Mouse (Mus musculus) effector memory CD4-positive, alpha-beta T cell, adult 7 months (primary cell): Measurements from ENCODE around the gene Cntfr. TPM values are rescaled to one million over a fixed set of nuclear protein-coding genes. Genes with fewer than 3 reads are reported as not detected.

ENCODE experiments used
- polyA plus RNA-seq: library from polyadenylated mRNA; unstranded; fragments of 100-300 nt; shearing (Covaris generic); gene quantifications from one replicate; pipeline ENCODE4 v1.2.1, GENCODE M21; 2017

Cntfr gene
- polyA plus RNA-seq, result not detected

DNA sequence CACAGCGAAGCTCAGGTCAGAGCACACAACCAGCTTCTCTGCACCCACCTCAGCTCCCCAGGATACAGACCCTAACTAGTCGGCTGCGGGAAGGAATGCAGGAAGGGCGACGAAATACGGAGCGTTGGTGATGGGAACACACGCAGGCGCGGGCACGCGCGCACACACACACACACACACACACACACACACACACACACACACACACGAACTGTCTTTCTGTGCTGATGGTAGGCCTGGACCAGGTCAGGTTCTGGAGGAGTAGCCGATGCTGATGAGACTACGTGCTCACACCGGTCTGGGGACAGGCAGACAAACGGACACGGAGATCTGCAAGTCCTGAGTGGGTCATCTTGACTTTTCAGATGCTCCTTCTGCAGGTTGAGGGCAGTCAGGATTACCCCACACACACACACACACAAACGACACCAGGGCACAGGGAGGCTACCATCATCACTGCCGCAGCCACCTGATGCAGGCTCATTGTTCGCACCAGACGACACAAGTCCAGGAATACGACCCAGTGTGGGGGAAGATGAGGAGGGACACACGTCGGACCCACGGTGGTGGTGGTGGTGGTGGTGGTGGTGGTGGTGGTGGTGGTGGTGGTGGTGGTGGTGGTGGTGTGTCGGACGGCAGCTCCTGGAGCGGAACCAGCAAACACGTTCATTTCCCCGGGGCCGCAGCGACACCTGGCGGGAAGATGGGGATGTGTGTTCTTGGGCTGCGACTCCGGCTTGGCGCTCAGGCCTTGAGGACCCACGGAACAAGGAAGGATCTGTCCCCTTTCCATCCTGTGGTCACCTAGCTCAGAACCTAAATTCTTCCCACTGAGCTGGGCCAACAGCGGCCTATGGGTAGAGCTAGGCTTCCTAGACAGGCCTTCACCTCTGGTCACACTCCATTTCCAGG is at the start of gene Cntfr:
TSS of gene Cntfr (minus strand) at position 160 of the 912 bp plus-strand sequence.

DNA sequence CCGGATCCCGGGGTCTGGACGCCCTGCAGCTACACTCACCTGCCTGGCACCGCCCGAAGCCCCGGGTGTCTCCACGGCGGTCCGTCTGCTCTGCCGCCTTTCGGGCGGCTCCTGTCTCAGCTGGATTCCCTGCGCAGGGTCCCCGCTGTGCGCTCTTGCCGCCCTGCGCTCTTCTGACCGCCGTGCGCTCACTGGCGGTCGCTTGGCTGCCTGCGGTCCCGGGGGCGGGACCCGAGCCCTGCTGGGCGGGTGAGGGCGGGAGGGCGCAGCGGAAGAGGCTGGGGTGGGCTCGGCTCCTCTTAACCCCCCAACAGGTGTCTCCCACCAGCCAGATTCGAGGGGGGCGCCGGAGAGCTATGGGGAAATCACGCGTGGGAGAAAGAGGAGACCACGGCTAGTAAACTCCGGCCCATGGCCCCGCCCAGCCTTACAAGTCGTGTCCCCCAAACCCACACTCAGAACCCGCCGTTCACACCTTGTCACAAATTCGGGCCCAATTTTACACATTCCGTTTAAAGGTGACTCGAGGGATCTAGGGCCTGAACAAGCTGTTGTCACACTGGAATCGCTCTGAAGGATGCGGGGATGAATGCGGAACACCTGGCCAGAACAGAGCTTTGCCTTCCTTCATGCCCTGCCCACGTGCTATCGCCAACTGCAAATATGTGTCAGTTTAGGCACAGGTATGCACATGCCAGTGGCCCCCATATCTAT is 34.3 kb upstream of the Cntfr start, which contains the start of gene Arid3c:
TSS of gene Arid3c (minus strand) at position 91 of the 714 bp plus-strand sequence.

DNA sequence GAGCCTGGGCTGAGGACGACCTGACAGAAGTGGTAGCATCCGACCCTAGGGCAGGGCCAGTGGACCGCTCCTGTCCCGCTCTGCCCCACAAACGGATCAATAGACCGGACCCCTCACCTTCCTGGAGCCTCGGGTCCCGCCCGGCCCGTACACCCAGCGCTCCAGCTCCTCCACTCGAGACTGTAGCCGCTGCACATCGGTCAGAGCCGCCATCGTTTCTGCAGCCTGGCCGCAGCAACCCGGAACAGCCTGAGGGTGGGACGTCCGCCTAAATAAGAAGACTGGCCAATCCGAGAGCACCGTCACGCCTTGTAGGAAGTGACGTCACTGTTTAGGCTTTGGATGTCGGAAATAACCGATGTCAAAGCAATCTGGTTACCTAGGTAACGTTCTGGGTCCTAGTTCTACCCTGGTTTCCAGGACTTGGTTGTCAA is 26.0 kb upstream of the Cntfr start, which contains the start of gene Dctn3:
TSS of gene Dctn3 (minus strand) at position 253 of the 434 bp plus-strand sequence.

DNA sequence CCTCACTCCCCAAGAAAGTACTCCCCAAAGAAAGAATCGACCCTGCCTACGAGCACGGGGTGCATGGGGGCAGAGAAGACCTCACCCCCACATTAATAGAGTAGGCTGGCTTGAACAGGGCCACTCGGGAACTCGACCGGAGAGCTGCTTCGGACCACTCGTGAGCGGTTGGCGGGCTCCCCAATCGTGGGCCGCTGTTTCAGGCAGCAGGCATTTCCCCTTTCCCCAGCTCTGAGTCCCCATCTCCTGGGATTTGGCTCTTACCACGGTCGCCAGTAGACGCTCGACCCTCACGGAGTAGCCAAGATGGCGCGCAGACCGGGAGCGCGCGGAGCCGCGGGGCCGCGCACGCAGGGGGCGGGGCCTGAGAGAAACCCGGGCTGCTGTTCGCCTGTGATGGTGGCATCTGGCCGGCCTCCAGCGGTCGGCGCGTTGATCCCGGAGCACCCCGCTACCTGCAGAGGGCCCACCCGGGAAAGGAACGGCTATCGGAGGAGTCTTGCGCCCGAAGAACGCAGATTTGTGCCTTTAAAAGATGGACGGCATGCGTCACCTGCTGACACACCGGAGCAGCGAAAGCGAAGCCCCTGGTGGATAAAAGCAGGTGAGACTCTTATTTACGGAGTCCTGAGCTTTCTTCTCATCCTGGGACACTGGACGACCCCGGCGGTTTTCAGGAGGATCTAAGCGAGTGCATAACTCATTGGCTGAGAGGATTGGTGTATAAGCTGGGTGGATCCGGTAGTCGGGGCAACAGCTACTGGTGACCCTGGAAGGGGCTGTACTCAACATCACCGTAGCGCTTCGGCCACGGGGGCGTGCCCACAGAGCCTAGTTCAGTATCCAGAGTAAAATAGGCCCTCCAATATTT is 16.5 kb upstream of the Cntfr start, which contains the start of gene Rpp25l:
TSS of gene Rpp25l (minus strand) at position 338 of the 871 bp plus-strand sequence.

DNA sequence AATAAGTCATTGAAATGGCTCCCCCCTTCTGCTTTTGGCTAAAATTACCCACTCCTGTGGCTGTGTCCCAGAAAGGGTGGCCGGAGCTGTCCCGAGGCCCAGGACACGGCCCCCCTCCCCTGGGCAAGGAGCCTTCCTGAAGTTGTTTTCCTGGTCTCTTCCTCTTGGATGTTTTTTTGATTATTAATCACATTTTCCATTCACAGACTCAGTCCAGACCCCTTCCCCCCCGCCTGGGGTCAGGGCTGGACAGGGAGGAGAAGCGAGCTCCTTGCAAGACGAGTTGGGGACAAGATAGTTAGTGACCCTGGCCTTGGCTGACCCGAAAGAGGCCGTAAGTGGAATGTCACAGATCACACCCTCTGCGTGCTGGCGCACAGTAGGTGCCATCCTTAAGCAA is 2.9 kb upstream of the Cntfr start, which contains the start of gene Il11ra1:
TSS of gene Il11ra1 (plus strand) at position 207 of the 400 bp plus-strand sequence.

DNA sequence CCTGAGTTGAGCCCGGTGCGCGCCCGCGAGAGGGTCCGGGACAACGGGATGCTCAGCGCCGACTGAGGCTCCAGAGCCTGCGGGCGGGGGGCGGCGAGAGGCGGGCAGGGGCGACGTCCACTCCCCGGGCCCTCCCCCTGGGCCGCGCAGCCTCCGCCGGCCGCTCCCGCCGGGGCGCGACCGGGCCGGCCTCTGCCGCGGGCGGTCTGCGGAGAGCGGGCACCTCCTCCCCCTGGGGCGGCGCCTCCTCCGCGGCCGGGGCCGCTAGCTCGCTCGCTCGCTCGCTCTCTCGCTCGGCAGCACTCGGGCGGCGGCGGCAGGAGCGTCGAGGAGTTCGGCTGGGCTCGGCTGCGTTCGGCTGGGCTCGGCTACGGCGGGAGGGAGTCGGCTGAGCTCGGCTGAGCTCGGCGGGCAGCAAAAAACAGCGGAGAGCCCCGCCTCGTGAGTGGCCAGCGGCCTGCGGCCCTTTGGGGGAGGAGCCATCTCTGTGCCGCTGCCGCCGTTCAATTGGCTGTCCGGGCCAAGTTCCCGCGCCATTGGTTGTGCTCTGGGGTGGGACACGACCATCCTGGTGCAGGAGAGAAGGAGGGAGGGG is 56.9 kb downstream of the Cntfr start, which contains the start of gene Enho:
TSS of gene Enho (minus strand) at position 412 of the 595 bp plus-strand sequence.

Other genes with a start within 250 kb of the Cntfr start
- 0.69 TPM for gene Kif24, start 232.2 kb downstream of the Cntfr start, polyA plus RNA-seq
- 5.1 TPM for gene Nudt2, start 231.9 kb downstream of the Cntfr start, polyA plus RNA-seq
- 0.48 TPM for gene AI464131, start 194.0 kb downstream of the Cntfr start, polyA plus RNA-seq
- not detected for gene 1110017D15Rik, start 179.8 kb downstream of the Cntfr start, polyA plus RNA-seq
- 5.5 TPM for gene Fam219a, start 127.6 kb downstream of the Cntfr start, polyA plus RNA-seq
- gene Dnaic1, start 127.3 kb downstream of the Cntfr start, polyA plus RNA-seq, result not detected
- gene Enho, start 56.8 kb downstream of the Cntfr start, polyA plus RNA-seq, result 0.80 TPM
- 6.0 TPM for gene Il11ra1, start 2.9 kb upstream of the Cntfr start, polyA plus RNA-seq
- 22.3 TPM for gene Rpp25l, start 16.4 kb upstream of the Cntfr start, polyA plus RNA-seq
- 118 TPM for gene Dctn3, start 26.1 kb upstream of the Cntfr start, polyA plus RNA-seq
- not detected for gene Arid3c, start 34.1 kb upstream of the Cntfr start, polyA plus RNA-seq
- 62.1 TPM for gene Galt, start 58.1 kb upstream of the Cntfr start, polyA plus RNA-seq
- 23.5 TPM for gene Sigmar1, start 59.1 kb upstream of the Cntfr start, polyA plus RNA-seq
- gene Ccl27a, start 77.2 kb upstream of the Cntfr start, polyA plus RNA-seq, result 7.6 TPM
- gene Gm21541, start 206.5 kb upstream of the Cntfr start, polyA plus RNA-seq, result not detected
- gene Gm20878, start 244.5 kb upstream of the Cntfr start, polyA plus RNA-seq, result 2.8 TPM